Mouse (Mus musculus) cortical plate, adult 2 months (tissue): ENCODE results near the gene Dnajb5.

ENCODE experiments used
- CTCF ChIP-seq: fragments of 200-500 bp; IDR thresholded peaks from 2 replicates; pipeline ENCODE4 v1.5.1; 2011; ENCODE audit warnings: mild to moderate bottlenecking, control low read depth, low read length; ENCODE audit not compliant: insufficient read depth; ENCODE audit errors: extremely low read depth
- POLR2A ChIP-seq: fragments of 200-500 bp; IDR thresholded peaks from 2 replicates; pipeline ENCODE4 v1.6.1; 2011; ENCODE audit warnings: mild to moderate bottlenecking, low read length, control low read depth; ENCODE audit not compliant: insufficient read depth; ENCODE audit errors: extremely low read depth

DNA sequence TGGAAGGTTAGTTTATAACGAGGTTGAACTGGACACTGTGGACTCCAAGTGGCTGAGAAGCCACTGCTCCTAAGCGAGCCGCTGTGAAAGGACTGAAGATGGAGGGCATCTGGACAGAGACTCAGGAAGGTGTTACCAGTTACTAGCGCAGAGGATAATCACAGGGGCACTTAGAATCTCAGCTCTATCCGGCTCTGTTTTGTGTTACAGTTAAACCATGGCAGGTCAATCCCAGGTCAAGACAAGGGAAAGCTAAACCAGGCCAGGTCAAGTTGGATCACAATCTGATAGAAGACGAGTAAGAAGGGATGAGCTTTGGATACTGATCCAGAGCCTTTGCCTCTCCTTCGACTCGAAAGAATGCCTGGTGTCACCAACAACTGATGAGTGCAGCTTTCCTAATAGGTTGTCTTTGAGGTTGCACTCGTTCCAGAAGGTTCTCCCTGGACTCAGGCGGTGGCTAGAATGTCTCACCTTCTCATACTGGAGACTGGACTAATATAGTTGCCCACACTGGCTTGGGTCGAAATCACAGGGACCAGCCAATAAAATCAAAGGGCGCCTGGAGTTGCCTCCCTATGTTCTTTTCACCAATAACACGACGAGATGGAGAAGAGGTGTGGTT lies 451 bp upstream of the Dnajb5 start:
- TF ChIP-seq POLR2A (peak; percentile 75), CTCF (no peak)
